Mouse (Mus musculus): ENCODE data around the gene Rhob. TPM values are rescaled to one million over a fixed set of nuclear protein-coding genes. Genes with fewer than 3 reads are reported as not detected.

Gene Rhob
- polyA plus RNA-seq, 1 experiment, result 242 TPM

DNA sequence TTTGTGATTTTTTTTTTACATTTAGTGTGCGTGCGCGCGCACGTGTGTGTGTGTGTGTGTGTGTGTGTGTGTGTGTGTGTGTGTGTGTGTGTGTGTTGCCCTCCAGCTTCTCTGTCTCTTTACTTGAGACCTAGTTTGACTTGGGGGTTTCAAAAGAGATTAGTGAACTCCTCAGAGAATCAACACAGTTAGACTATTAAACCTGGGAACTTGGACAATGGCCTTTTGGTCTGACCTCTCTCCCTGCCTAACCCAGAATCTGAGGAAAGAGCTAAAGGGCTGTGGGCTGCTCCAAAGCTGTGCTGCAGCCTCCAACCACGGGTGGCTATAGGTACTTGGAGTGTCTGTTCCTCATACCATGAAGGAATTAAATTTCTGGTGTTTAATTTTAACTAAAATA is 4.3 kb upstream of the Rhob start:
- TF ChIP-seq CTCF (IDR thresholded peaks at IDR 0.05; ENCODE audit: extremely low read depth, insufficient read length, insufficient replicate concordance, low read depth, low read length) (no peak), POLR2A (IDR thresholded peaks at IDR 0.05; ENCODE audit: low read depth, low read length) (no peak)
- H3K4me3 ChIP-seq (ENCODE audit: low read depth, low read length), result no peak overlapping the region
- 85% methylated on average over 6 of the region's 6 CpGs for WGBS
- H3K27ac ChIP-seq (ENCODE audit: insufficient read depth, low read depth, low read length), result no peak overlapping the region
- H3K27me3 ChIP-seq (ENCODE audit: control insufficient read depth, insufficient read depth, low read length), result no peaks in the 10 kb centered on the region
- H3K36me3 ChIP-seq (ENCODE audit: control insufficient read depth, insufficient read depth, low read length), result no peaks in the 10 kb centered on the region
- peaks cover 7% of the 10 kb centered on the region; the same call in 1 of the 2 replicates for H3K4me1 ChIP-seq (ENCODE audit: control insufficient read depth, insufficient read depth, insufficient read length, low read length)

DNA sequence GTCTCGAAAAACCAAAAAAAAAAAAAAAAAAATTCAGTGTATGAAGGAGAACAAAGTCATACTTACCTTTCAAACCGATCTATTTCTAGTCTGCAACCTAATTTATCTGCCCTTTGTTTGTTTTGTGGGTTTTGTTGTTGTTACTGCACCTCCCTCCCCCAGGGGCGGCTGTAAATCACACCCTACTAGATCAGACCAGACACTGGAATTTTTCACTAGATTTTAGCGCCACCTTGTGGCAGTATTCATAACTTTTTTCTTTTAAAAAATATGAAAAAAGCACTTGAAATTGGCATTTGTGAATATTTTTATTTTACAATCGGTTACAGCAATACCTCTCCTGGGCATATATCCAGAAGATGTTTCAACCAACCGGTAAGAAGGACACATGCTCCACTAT is 2.7 kb upstream of the Rhob start:
- H3K27me3 ChIP-seq (ENCODE audit: control insufficient read depth, insufficient read depth, low read length), result no peaks in the 10 kb centered on the region
- 9% methylated on average over 6 of the region's 6 CpGs for WGBS
- no peak overlapping the region for H3K4me3 ChIP-seq (ENCODE audit: low read depth, low read length)
- H3K36me3 ChIP-seq (ENCODE audit: control insufficient read depth, insufficient read depth, low read length), result peaks cover 3% of the 10 kb centered on the region
- TF ChIP-seq CTCF (IDR thresholded peaks at IDR 0.05; ENCODE audit: extremely low read depth, insufficient read length, insufficient replicate concordance, low read depth, low read length), result no peak
- TF ChIP-seq POLR2A (IDR thresholded peaks at IDR 0.05; ENCODE audit: low read depth, low read length), result no peak
- H3K4me1 ChIP-seq (ENCODE audit: control insufficient read depth, insufficient read depth, insufficient read length, low read length), result peaks cover 7% of the 10 kb centered on the region; the same call in 1 of the 2 replicates
- H3K27ac ChIP-seq (ENCODE audit: insufficient read depth, low read depth, low read length), result no peak overlapping the region

DNA sequence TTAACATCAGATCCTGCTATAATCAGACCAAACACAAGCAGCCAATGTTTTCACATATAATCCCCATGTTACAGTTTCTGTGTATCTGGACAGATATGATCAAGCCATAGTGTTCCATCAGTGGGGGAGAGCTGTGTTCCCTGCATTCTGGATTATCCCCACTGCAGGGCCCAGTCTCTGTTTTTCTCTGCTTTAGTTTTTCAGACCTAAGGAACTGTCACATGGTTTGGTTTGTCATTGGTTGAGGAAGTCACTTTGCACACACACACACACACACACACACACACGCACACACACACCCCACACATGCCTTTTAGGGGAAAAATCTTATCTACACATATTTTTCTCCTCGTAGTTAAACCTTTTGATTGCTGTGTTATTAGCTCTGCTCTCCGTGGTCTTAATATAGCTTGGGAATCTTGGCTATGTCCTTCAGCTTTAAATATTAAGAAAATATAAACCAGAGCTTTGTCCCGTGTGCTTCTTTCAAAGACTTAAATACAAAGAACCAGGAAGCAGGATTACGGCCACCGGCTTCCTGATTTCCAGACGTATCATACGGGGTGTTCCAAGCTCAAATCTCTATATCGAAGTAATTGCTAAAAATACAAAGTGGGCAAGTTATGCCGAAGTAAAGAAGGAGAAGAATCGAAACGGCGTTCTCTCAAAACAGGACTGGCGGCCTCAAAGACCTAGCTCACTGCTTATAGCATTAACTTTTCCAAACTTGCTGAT is 1.9 kb upstream of the Rhob start:
- WGBS, result 76% methylated on average over 14 of the region's 14 CpGs
- TF ChIP-seq POLR2A (IDR thresholded peaks at IDR 0.05; ENCODE audit: low read depth, low read length) (no peak), CTCF (IDR thresholded peaks at IDR 0.05; ENCODE audit: extremely low read depth, insufficient read length, insufficient replicate concordance, low read depth, low read length) (no peak)
- Histone ChIP-seq H3K27me3 (ENCODE audit: control insufficient read depth, insufficient read depth, low read length) (no peaks in the 10 kb centered on the region), H3K36me3 (ENCODE audit: control insufficient read depth, insufficient read depth, low read length) (peaks cover 3% of the 10 kb centered on the region), H3K27ac (ENCODE audit: insufficient read depth, low read depth, low read length) (no peak overlapping the region), H3K4me3 (ENCODE audit: low read depth, low read length) (no peak overlapping the region), H3K4me1 (ENCODE audit: control insufficient read depth, insufficient read depth, insufficient read length, low read length) (peaks cover 3% of the 10 kb centered on the region; the same call in 1 of the 2 replicates)

DNA sequence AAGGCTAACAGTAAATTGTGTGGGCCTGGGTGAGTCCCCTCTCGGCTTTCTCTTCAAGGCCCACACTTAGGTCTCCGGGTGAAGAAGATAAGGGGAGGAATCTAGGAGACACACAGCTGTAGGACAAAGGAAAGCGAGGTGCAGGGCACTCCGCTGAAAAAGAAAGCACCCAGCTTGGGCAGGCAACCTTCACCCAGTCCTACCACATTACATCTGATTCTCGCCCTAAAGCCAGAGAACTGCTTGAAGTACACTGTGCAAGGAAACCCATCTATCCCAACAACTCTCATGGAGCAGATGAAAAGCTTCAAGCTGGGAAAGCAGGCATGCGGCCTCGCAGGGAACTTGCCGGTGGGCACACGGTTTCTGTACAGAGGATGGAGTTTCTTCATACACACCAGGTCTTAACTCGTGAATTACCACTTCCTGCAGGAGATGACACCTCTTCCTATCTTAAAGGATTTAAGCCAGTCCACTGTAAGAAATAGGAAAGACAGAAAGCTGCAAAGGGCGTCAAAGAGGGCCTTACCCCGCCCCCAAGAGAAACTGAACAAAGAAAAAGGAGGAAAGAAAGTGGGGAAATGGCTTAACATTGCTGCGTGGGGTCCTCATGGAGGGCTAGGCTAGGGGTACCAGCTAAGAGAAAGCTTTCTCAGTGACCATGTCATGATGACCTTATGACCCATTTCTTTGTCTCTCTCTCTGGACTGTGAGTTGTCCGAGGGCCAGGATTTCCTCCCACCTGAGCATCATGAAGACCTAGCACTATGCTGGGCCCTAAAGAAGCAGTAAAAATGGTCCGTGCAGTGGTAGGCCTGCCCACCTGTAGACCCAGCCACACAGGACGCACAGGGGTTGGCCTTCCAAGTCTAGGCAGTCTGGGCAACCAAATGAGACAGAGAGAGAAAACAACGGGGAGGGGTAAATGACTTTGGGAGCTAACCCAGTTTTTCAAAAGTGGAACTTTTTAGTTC is 1.1 kb upstream of the Rhob start:
- H3K4me3 ChIP-seq (ENCODE audit: low read depth, low read length), result peak overlapping the region; percentile 76
- no peak for TF ChIP-seq POLR2A (IDR thresholded peaks at IDR 0.05; ENCODE audit: low read depth, low read length)
- no peak for TF ChIP-seq CTCF (IDR thresholded peaks at IDR 0.05; ENCODE audit: extremely low read depth, insufficient read length, insufficient replicate concordance, low read depth, low read length)
- peak overlapping the region; percentile 87 for H3K27ac ChIP-seq (ENCODE audit: insufficient read depth, low read depth, low read length)
- peaks cover 6% of the 10 kb centered on the region for H3K4me1 ChIP-seq (ENCODE audit: control insufficient read depth, insufficient read depth, insufficient read length, low read length)
- WGBS, result 59% methylated on average over 17 of the region's 17 CpGs
- H3K36me3 ChIP-seq (ENCODE audit: control insufficient read depth, insufficient read depth, low read length), result peaks cover 3% of the 10 kb centered on the region
- no peaks in the 10 kb centered on the region for H3K27me3 ChIP-seq (ENCODE audit: control insufficient read depth, insufficient read depth, low read length)

DNA sequence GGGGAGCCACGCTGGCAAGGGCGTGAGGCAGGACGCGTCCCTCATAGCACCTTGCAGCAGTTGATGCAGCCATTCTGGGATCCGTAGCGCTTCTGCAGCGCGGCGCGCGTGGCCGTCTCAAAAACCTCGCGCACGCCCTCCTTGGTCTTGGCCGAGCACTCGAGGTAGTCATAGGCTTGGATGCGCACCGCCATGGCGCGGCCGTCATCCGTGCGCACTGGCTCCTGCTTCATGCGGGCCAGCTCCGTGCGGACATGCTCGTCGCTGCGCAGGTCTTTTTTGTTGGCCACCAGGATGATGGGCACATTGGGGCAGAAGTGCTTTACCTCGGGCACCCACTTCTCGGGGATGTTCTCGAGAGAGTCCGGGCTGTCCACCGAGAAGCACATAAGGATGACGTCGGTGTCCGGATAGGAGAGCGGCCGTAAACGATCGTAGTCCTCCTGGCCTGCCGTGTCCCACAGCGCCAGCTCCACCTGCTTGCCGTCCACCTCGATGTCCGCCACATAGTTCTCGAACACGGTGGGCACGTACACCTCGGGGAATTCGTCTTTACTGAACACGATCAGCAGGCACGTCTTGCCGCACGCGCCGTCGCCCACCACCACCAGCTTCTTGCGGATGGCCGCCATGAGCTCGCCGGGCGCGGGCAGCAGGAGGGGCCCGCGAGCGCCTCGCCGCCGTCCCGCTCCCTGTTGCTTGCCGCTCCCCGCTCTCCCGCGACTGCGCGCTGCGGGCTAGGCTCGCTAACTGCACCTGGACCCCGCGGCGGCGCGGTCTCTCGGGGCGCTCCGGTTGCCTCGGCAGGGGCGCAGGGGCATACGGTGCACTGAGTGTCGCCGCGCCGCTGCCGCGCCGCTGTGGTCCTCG is 573 bp downstream of the Rhob start:
- peaks cover 3% of the 10 kb centered on the region for H3K36me3 ChIP-seq (ENCODE audit: control insufficient read depth, insufficient read depth, low read length)
- H3K27me3 ChIP-seq (ENCODE audit: control insufficient read depth, insufficient read depth, low read length), result no peaks in the 10 kb centered on the region
- H3K4me1 ChIP-seq (ENCODE audit: control insufficient read depth, insufficient read depth, insufficient read length, low read length), result peaks cover 6% of the 10 kb centered on the region
- under 1% methylated on average over 99 of the region's 99 CpGs for WGBS
- peak overlapping the region; percentile 76 for H3K4me3 ChIP-seq (ENCODE audit: low read depth, low read length)
- peak overlapping the region; percentile 94 for H3K27ac ChIP-seq (ENCODE audit: insufficient read depth, low read depth, low read length)
- TF ChIP-seq CTCF (IDR thresholded peaks at IDR 0.05; ENCODE audit: extremely low read depth, insufficient read length, insufficient replicate concordance, low read depth, low read length) (no peak), POLR2A (IDR thresholded peaks at IDR 0.05; ENCODE audit: low read depth, low read length) (peak; percentile 4; the same call in 1 of the 2 replicates)

DNA sequence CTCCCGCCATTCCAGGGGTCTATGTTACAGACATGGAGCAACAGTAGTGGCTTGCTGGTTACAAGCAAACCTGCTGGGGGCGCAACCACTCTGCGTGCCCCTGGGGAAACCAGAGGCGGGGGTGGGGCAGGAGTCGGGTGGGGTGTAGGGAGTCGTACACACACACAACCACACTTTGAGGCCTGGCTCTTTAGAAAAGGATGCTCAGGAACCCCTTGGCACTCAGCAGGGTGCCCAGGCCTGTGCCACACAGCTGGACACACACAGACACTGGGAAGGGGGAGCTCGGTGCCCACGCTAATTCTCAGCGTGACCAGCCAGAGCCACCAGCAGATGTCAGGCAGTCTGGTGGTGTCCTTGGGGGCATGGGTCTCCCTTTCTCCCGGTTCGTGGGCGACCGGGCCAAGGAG is 1.2 kb downstream of the Rhob start:
- Histone ChIP-seq H3K4me1 (ENCODE audit: control insufficient read depth, insufficient read depth, insufficient read length, low read length) (peaks cover 6% of the 10 kb centered on the region), H3K36me3 (ENCODE audit: control insufficient read depth, insufficient read depth, low read length) (peaks cover 3% of the 10 kb centered on the region), H3K27ac (ENCODE audit: insufficient read depth, low read depth, low read length) (peak overlapping the region; percentile 94), H3K27me3 (ENCODE audit: control insufficient read depth, insufficient read depth, low read length) (no peaks in the 10 kb centered on the region), H3K4me3 (ENCODE audit: low read depth, low read length) (peak overlapping the region; percentile 76)
- TF ChIP-seq POLR2A (IDR thresholded peaks at IDR 0.05; ENCODE audit: low read depth, low read length) (no peak), CTCF (IDR thresholded peaks at IDR 0.05; ENCODE audit: extremely low read depth, insufficient read length, insufficient replicate concordance, low read depth, low read length) (no peak)
- 8% methylated on average over 13 of the region's 13 CpGs for WGBS

All from small intestine, adult 2 months (tissue).